Mouse (Mus musculus) ES-E14 (cell line): Measurements from ENCODE around the gene Zdhhc14.

Experiments used
- CHD2 ChIP-seq: IDR thresholded peaks from 2 replicates; pipeline ENCODE4 v1.6.1; 2014; ENCODE audit warnings: mild to moderate bottlenecking, low read depth, low read length, inconsistent platforms
- MAFK ChIP-seq: IDR thresholded peaks from 2 replicates; pipeline ENCODE4 v1.6.1; 2014; ENCODE audit warnings: mild to moderate bottlenecking, low read depth, low read length, inconsistent platforms; ENCODE audit not compliant: insufficient read depth
- ZC3H11A ChIP-seq: IDR thresholded peaks from 2 replicates; pipeline ENCODE4 v1.6.1; 2012; ENCODE audit warnings: low read depth, mild to moderate bottlenecking, inconsistent platforms, low read length, borderline replicate concordance
- ZNF384 ChIP-seq: IDR thresholded peaks from 2 replicates; pipeline ENCODE4 v1.6.1; 2012; ENCODE audit warnings: low read depth, low read length, inconsistent platforms

DNA sequence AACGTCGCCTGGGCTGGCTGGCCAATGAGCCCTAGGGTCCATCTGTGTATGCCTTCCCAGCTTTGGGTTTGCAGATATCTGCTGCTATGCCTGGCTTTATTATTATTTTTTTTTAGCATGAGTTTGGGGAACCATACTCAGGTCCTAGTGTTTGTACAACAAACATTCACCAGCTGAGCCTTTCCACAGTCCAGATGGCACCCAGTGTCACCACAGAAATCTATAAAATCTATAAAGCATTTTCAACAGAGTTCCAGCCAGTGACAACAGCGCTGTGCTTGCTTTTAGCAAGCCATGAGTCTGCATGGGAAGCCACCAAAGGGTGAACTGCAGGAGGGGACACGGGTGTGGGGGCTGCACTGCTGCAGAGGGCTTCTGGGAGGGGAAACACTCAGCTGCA is 257.9 kb downstream of the Zdhhc14 start:
- TF ChIP-seq ZC3H11A, result no peak
- TF ChIP-seq ZNF384, result no peak
- no peak for TF ChIP-seq MAFK
- TF ChIP-seq CHD2, result no peak
